8 mouse cellular contexts compared by ENCODE assay signal in genomic region chr17:30004203-30005102, GRCm38 (mm10). TPM values are rescaled to one million over a fixed set of nuclear protein-coding genes. Genes with fewer than 3 reads are reported as not detected.
DNase-seq lines count a peak whose midpoint lies in the region; ATAC-seq and TF ChIP-seq lines count a peak whose summit lies in the region.

TSS of gene Zfand3 (plus strand) at chr17:30004733.

- peak; percentile 71 for TF ChIP-seq POLR2A in bone marrow, adult 2 months (IDR thresholded peaks at IDR 0.05; ENCODE audit: borderline replicate concordance, control insufficient read depth, low read depth, low read length)
- TF ChIP-seq POLR2A in limb, embryonic 14.5 days (IDR thresholded peaks at IDR 0.05; ENCODE audit: borderline replicate concordance, extremely low read depth, insufficient read depth, insufficient read length), result peak; percentile 92; the same call in 1 of the 2 replicates

- WGBS in bone marrow, adult 2 months, result under 1% methylated on average over 72 of the region's 93 CpGs
- WGBS in embryonic facial prominence, embryonic 15.5 days, result under 1% methylated on average over 60 of the region's 93 CpGs
- WGBS in limb, embryonic 14.5 days, result 0% methylated on average over 24 of the region's 93 CpGs
- WGBS in midbrain, postnatal 0 days, result 1% methylated on average over 51 of the region's 93 CpGs

- peak within 1 kb of the TSS; percentile 93 for H3K4me3 ChIP-seq in bone marrow, adult 2 months (replicated peaks; ENCODE audit: control insufficient read depth, low read depth, low read length)
- H3K4me3 ChIP-seq in embryonic facial prominence, embryonic 15.5 days (replicated peaks), result peak within 1 kb of the TSS; percentile 93
- H3K4me3 ChIP-seq in limb, embryonic 14.5 days (replicated peaks; ENCODE audit: low read length), result peak within 1 kb of the TSS; percentile 87
- H3K4me3 ChIP-seq in midbrain, postnatal 0 days (ENCODE audit: low read depth, low read length), result peak within 1 kb of the TSS; percentile 91

- H3K9me3 ChIP-seq in embryonic facial prominence, embryonic 15.5 days (replicated peaks), result no peaks in the 10 kb centered on the region
- no peaks in the 10 kb centered on the region for H3K9me3 ChIP-seq in limb, embryonic 14.5 days (ENCODE audit: control insufficient read depth, low read length)
- H3K9me3 ChIP-seq in midbrain, postnatal 0 days (ENCODE audit: low read length), result no peaks in the 10 kb centered on the region

- TF ChIP-seq CTCF in bone marrow, adult 2 months (IDR thresholded peaks at IDR 0.05; ENCODE audit: control insufficient read depth, insufficient read depth, low read length), result no peak
- TF ChIP-seq CTCF in midbrain, postnatal 0 days (IDR thresholded peaks at IDR 0.05), result 0 out of 2 replicates have a peak, but pooled peaks have one; percentile 8

- H3K4me2 ChIP-seq in embryonic facial prominence, embryonic 15.5 days (replicated peaks), result peak within 1 kb of the TSS; percentile 65
- H3K4me2 ChIP-seq in limb, embryonic 14.5 days (replicated peaks; ENCODE audit: low read depth, low read length, severe bottlenecking), result peak within 1 kb of the TSS; percentile 66
- H3K4me2 ChIP-seq in midbrain, postnatal 0 days (ENCODE audit: low read depth, low read length, poor library complexity, severe bottlenecking), result peak within 1 kb of the TSS; percentile 89

- peak; percentile 94 for ATAC-seq in embryonic facial prominence, embryonic 15.5 days (ENCODE audit: insufficient number of reproducible peaks, low FRiP score, low TSS enrichment, low read depth)
- peak; percentile 94 for ATAC-seq in limb, embryonic 14.5 days (ENCODE audit: low FRiP score, low read depth)
- peak; percentile 93 for ATAC-seq in midbrain, postnatal 0 days (ENCODE audit: low FRiP score)

- peak within 1 kb of the TSS; percentile 98 for H3K9ac ChIP-seq in embryonic facial prominence, embryonic 15.5 days
- peak within 1 kb of the TSS; percentile 96 for H3K9ac ChIP-seq in limb, embryonic 14.5 days (ENCODE audit: low read depth, low read length, severe bottlenecking)
- H3K9ac ChIP-seq in midbrain, postnatal 0 days (replicated peaks; ENCODE audit: low read length, poor library complexity, severe bottlenecking), result peak within 1 kb of the TSS; percentile 91

- peak; percentile 98 for DNase-seq in 416B (ENCODE audit: low read depth)
- peak; percentile 95 for DNase-seq in heart, adult 8-10 months (ENCODE audit: low spot score)
- DNase-seq in kidney, adult 9 months, result peak; percentile 97
- DNase-seq in limb, embryonic 14.5 days (ENCODE audit: low spot score), result peak; percentile 96
- DNase-seq in midbrain, postnatal 0 days (ENCODE audit: low spot score), result peak; percentile 96
- DNase-seq in spleen, postnatal 14 days (ENCODE audit: low spot score in 2 of 2), result peak; percentile 79 to 84

- no peaks in the 10 kb centered on the region for H3K27me3 ChIP-seq in embryonic facial prominence, embryonic 15.5 days
- no peaks in the 10 kb centered on the region for H3K27me3 ChIP-seq in limb, embryonic 14.5 days (ENCODE audit: control insufficient read depth, insufficient read depth, low read length)
- no peaks in the 10 kb centered on the region for H3K27me3 ChIP-seq in midbrain, postnatal 0 days (ENCODE audit: insufficient read depth, low read length)

- H3K27ac ChIP-seq in bone marrow, adult 2 months (ENCODE audit: control insufficient read depth, insufficient read depth, low read depth, low read length, poor library complexity), result peak within 1 kb of the TSS; percentile 97
- peak within 1 kb of the TSS; percentile 100 for H3K27ac ChIP-seq in embryonic facial prominence, embryonic 15.5 days (replicated peaks)
- H3K27ac ChIP-seq in limb, embryonic 14.5 days (replicated peaks; ENCODE audit: low read depth, low read length), result peak within 1 kb of the TSS; percentile 99
- H3K27ac ChIP-seq in midbrain, postnatal 0 days (ENCODE audit: low read depth, low read length), result peak within 1 kb of the TSS; percentile 88

- no peaks in the 10 kb centered on the region for H3K36me3 ChIP-seq in embryonic facial prominence, embryonic 15.5 days
- no peaks in the 10 kb centered on the region for H3K36me3 ChIP-seq in limb, embryonic 14.5 days (ENCODE audit: control insufficient read depth, insufficient read depth, low read length)
- no peaks in the 10 kb centered on the region for H3K36me3 ChIP-seq in midbrain, postnatal 0 days (ENCODE audit: insufficient read depth, low read length)

- H3K4me1 ChIP-seq in bone marrow, adult 2 months (ENCODE audit: control insufficient read depth, insufficient read depth, low read length), result peaks cover 4% of the 10 kb centered on the region; the same call in 1 of the 2 replicates
- H3K4me1 ChIP-seq in embryonic facial prominence, embryonic 15.5 days, result peaks cover 27% of the 10 kb centered on the region
- peaks cover 31% of the 10 kb centered on the region for H3K4me1 ChIP-seq in limb, embryonic 14.5 days (ENCODE audit: control insufficient read depth, insufficient read depth, low read length)
- H3K4me1 ChIP-seq in midbrain, postnatal 0 days (ENCODE audit: insufficient read depth, low read length), result peaks cover 15% of the 10 kb centered on the region

RNA-seq across cellular contexts. Expression of gene Zfand3, which starts in this region (rescaled TPM):
- 31.6 and 46.6 TPM in 2 replicates for polyA plus RNA-seq in bone marrow, adult 2 months (2011; ENCODE audit: insufficient read depth, insufficient read length, low replicate concordance, missing spikeins)
- 54.9 and 57.6 TPM in 2 replicates for polyA plus RNA-seq in embryonic facial prominence, embryonic 15.5 days (2015; fragmentation: Nextera tagmentation; extraction: Ambion mirVana)
- 100 to 1,000 TPM; 132 to 150 (median 148) TPM for total RNA-seq in heart, adult 8-10 months (2022)
- 107 and 121 TPM in 2 replicates for polyA plus RNA-seq in limb, embryonic 14.5 days (2012; rRNA removed)
- polyA plus RNA-seq in limb, embryonic 14.5 days (2014; fragmentation: Nextera tagmentation; extraction: Ambion mirVana), result 43.1 and 45.0 TPM in 2 replicates
- 72.2 and 90.9 TPM in 2 replicates for total RNA-seq in midbrain, postnatal 0 days (2014; rRNA removed)
- polyA plus RNA-seq in midbrain, postnatal 0 days (2015; fragmentation: Nextera tagmentation; extraction: Ambion mirVana), result 41.3 and 45.2 TPM in 2 replicates

Comparison
In these comparisons a context has a peak if more than half of its experiments do, and no peak if none do; other contexts are left out.
1. Peak in every context shown above with its lines: DNase-seq, ATAC-seq, H3K4me3 ChIP-seq and H3K27ac ChIP-seq.